Mouse (Mus musculus): ENCODE measurements at regions not wholly inside any gene's neighbourhood (a gene's known extent, or its start where the extent isn't known, plus 50 kb on each side); places are given as distances from the start of the nearest gene placed in this dataset.

DNA sequence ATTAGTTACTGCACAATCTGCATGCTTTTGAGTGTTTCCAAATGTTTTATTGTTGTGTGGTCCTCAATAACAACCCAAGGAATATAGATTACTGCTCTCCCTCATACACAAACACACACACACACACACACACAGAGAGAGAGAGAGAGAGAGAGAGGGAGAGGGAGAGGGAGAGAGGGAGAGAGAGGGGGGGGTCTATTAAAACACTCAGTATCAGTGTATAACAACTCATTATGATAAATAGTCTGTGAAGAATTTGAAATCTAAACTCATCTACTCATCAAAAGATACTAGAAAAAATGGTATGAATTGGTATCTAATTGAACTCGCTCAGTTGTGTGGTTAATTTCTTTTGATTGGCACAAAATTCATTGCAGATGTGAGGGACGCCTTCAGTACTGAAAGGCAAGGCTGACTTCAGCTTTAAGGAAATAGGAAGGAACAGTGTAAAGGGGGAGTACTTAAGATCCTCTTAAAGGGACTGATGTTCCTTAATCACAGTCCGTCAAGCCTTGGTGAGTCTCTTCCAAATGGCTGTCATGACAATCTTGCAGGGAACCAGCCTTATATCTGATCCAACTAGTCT is 72.6 kb upstream of the Npy2r start:
- H3K27me3 ChIP-seq = no peaks in the 10 kb centered on the region
- no peaks in the 10 kb centered on the region for H3K36me3 ChIP-seq (ENCODE audit: poor library complexity, severe bottlenecking)
- H3K4me3 ChIP-seq = no peak overlapping the region
- H3K9ac ChIP-seq = no peak overlapping the region
- no peak overlapping the region for H3K27ac ChIP-seq
- WGBS = 77% methylated on average over 3 of the region's 3 CpGs
- no peaks in the 10 kb centered on the region for H3K4me1 ChIP-seq
- H3K4me2 ChIP-seq = no peak overlapping the region
- ATAC-seq = peak; percentile 61
- no peaks in the 10 kb centered on the region for H3K9me3 ChIP-seq (replicated peaks)

DNA sequence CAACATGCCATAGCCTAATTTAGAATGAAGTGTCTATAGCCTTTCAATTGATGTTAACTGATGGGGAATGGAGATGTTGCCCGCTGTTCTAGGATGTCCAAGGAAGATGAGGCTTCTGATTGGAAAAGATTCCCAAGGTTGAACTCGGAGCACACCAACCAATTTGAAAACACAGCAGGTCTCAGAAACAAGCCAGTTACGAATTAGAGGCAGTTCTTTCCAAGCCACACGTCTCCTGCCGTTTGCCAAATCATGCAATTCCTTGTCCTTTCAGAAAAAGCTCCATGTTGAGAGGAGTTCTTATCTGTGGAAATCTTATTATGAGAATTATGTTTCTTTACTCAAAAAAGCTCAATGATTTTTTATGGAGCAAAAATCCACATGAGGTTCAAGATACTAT is 71.5 kb upstream of the Npy2r start:
- no peak overlapping the region for H3K4me3 ChIP-seq
- no peak for ATAC-seq
- H3K4me1 ChIP-seq = no peaks in the 10 kb centered on the region
- no peaks in the 10 kb centered on the region for H3K27me3 ChIP-seq
- no peak overlapping the region for H3K9ac ChIP-seq
- no peaks in the 10 kb centered on the region for H3K36me3 ChIP-seq (ENCODE audit: poor library complexity, severe bottlenecking)
- no peak overlapping the region for H3K4me2 ChIP-seq
- 80% methylated on average over 5 of the region's 5 CpGs for WGBS
- H3K9me3 ChIP-seq (replicated peaks) = no peaks in the 10 kb centered on the region
- H3K27ac ChIP-seq = no peak overlapping the region

DNA sequence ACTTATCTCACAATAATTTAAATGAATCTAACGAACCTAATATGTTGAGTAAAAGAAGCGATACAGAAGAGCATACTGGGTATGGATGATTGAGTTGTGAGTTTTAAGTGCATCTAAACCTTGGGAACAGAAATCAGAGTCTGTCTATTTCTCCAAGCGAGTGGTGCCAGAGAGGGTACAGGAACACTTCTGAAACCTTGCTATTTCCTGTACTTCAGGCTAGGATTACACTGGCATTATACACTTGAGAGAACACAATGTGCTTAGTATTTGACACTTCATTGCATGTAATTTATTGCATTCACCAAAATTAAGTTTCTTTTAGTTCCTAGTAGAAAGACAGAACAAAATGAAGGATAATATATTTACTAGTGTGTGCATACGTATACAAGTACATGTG is 54.0 kb upstream of the Npy2r start:
- Histone ChIP-seq H3K27me3 (no peaks in the 10 kb centered on the region), H3K9me3 (replicated peaks) (no peaks in the 10 kb centered on the region), H3K4me3 (no peak overlapping the region), H3K9ac (no peak overlapping the region), H3K4me1 (no peaks in the 10 kb centered on the region), H3K27ac (no peak overlapping the region), H3K36me3 (ENCODE audit: poor library complexity, severe bottlenecking) (no peaks in the 10 kb centered on the region), H3K4me2 (no peak overlapping the region)
- WGBS = 91% methylated on average over 4 of the region's 4 CpGs
- no peak for ATAC-seq

DNA sequence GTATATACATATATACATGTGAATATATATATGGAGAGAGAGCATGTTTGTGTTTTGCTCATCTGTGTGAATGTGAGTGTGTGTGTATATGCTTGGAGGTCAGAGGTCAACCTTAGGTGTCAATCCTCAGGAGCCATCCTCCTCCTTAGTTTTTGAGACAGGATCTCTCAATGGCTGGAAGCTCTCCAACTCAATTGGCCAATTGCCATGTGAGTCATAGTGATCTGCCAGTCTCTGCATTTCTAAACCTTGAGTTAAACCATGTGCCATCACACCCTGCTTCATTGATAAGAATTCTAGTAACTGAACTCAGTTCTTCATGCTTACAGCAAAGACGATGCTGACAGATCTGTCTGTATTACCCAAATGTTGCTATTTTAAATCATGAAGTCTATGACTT is 50.8 kb upstream of the Npy2r start:
- no peaks in the 10 kb centered on the region for H3K4me1 ChIP-seq
- H3K27ac ChIP-seq = no peak overlapping the region
- H3K4me2 ChIP-seq = no peak overlapping the region
- H3K9me3 ChIP-seq (replicated peaks) = no peaks in the 10 kb centered on the region
- no peaks in the 10 kb centered on the region for H3K36me3 ChIP-seq (ENCODE audit: poor library complexity, severe bottlenecking)
- no peak for ATAC-seq
- H3K27me3 ChIP-seq = no peaks in the 10 kb centered on the region
- 84% methylated on average over 1 of the region's 1 CpGs for WGBS
- no peak overlapping the region for H3K4me3 ChIP-seq
- H3K9ac ChIP-seq = no peak overlapping the region

Data from forebrain, embryonic 13.5 days (tissue).